Mouse (Mus musculus): Measurements from ENCODE around the gene Rmnd1.
"Not testable (repeated sequence)": the region's sequence is repeated elsewhere in the genome, so short reads cannot be mapped to it uniquely, and the experiment has no call there.

Gene Rmnd1

GRCm38 (mm10) chr10:4432123-4432931 is at the start of gene Rmnd1, which contains the start of gene Armt1:
Gene Rmnd1 (minus strand): TSS chr10:4432388.
Gene Armt1 (plus strand): TSS chr10:4432467.
- in situ Hi-C loops (cut with MboI; ENCODE audit: unreplicated experiment in 2 of 2) = no loop called here

DNA sequence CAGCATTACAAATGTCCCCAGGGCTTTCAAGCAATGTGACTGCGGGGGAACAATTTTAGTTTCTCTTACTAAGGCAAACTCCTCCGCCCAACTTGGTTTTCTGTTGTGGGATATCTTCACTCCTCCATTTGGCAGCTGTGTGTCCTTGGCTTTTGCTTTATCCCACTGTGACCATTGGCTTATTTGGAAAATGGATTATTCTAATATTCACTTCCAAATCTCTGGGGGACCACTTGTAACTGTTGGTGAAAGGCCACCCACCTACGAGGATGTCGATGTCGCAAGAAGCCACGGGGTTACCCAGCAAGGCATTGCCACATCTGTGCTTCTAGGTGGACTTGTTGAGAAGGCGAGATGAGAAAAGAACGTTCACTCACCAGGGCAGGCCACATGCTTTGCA is 49.5 kb upstream of the Rmnd1 start:
- in situ Hi-C loops (cut with MboI; ENCODE audit: unreplicated experiment in 2 of 2) = no loop called here

- in situ Hi-C loops (cut with MboI; ENCODE audit: unreplicated experiment in 2 of 2) = no loop called here
Measured at GRCm38 (mm10) chr10:4480929-4481328, 48.7 kb upstream of the Rmnd1 start.

DNA sequence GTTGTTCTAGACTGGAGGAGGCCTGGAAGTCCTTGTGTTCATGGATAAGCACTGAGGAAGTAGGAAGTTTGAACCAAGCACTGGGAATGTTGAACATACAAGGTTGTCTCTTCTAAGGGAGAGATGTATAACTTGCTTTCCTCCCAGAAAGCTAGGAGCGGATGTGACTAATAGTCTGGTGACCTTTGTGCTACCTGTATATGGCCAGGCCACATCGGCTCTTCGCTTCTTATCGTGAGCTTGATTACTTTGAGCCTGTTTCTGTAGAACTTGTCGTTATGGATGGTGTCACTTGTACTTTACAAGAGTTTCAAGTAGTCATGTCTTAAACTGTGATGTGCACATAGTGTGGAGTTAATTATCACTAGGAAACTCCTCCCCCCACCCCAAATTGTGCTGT is 44.4 kb upstream of the Rmnd1 start:
- in situ Hi-C loops (cut with MboI; ENCODE audit: unreplicated experiment in 2 of 2) = no loop called here

DNA sequence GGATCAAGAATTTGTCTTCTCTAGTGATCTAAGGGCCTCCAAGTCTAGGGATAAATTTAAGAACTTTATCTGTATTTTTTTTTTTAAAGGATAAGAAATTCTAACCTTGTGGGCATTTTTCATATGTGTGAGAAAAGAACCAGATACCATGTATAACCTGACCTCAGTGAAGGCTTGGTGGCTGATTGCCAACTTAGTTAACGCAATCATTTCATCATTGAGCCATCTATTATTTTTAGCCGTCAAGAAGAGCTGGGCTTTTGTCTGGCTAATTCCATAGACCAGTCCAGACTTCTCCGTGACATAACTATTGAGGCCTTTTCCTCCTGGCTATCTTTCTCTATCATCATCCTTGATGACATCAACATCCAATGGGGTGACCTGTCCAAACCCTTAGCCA is 43.2 kb upstream of the Rmnd1 start:
- in situ Hi-C loops (cut with MboI; ENCODE audit: unreplicated experiment in 2 of 2) = no loop called here

GRCm38 (mm10) chr10:4473591-4473993 is 41.4 kb upstream of the Rmnd1 start:
- in situ Hi-C loops (cut with MboI; ENCODE audit: unreplicated experiment in 2 of 2) = no loop called here

DNA sequence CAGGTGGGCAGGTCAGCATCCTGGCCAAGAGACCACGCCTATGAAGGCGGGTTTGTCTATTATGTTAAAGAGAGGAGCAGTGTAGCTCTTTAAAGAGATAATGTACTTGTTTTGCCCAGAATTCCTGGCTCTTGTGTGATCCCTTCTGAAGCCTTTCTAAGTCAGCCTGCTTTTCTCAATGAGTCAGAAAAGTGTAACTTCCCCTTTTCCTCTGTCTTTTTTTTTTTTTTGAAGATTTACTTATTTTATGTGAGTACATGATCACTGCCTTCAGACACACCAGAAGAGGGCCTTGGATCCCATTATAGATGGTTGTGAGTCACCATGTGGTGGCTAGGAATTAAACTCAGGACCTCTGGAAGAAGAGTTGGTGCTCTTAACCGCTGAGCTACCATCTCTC is 37.2 kb upstream of the Rmnd1 start:
- in situ Hi-C loops (cut with MboI; ENCODE audit: unreplicated experiment in 2 of 2) = no loop called here

GRCm38 (mm10) chr10:4465799-4466198 is 33.6 kb upstream of the Rmnd1 start:
- in situ Hi-C loops (cut with MboI; ENCODE audit: unreplicated experiment in 2 of 2) = no loop called here

- in situ Hi-C loops (cut with MboI; ENCODE audit: unreplicated experiment in 2 of 2) = no loop called here
Measured at GRCm38 (mm10) chr10:4460201-4460600, 28.0 kb upstream of the Rmnd1 start.

GRCm38 (mm10) chr10:4456409-4456808 is 24.2 kb upstream of the Rmnd1 start:
- in situ Hi-C loops (cut with MboI; ENCODE audit: unreplicated experiment in 2 of 2) = no loop called here

- in situ Hi-C loops (cut with MboI; ENCODE audit: unreplicated experiment in 2 of 2) = no loop called here
Measured at GRCm38 (mm10) chr10:4435416-4435815, 3.2 kb upstream of the Rmnd1 start.

GRCm38 (mm10) chr10:4433871-4434270 is 1.7 kb upstream of the Rmnd1 start:
- in situ Hi-C loops (cut with MboI; ENCODE audit: unreplicated experiment in 2 of 2) = not testable (repeated sequence)

DNA sequence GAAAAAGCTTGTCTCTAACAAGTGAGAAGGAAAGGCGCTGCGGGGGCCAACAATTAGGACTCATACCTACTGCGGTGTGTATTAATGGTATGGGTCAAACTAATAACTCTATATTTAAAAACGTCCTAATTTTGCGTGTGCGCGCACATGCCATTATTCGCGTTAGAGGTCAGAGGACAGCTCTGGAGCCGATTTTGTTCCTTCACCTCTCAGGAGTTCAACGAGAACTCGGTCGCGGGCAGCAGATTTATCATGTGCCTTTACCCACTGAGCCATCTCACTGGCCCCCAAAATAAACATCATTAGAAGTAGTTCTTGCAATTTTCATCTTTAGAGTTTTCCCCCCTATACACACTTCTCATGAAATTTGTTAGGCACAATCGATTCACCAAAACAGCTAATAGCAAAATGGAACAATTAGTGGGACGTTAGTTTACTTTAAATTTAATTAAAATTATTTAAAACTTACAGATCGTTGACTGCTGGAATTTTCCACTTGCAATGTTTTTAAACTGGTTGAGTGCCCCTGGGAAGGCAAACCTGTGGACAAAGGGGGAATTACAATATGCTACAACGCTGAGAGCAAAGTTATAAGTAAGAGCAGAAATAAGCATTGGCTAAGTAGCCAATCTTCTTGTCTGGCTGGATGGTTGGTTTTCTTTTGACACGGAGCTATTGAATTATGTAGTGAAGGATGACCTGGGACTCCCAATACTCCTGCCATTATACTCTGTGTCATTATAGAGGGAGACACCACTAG is 988 bp upstream of the Rmnd1 start:
- in situ Hi-C loops (cut with MboI; ENCODE audit: unreplicated experiment in 2 of 2) = no loop called here

- in situ Hi-C loops (cut with MboI; ENCODE audit: unreplicated experiment in 2 of 2) = no loop called here
Measured at GRCm38 (mm10) chr10:4431746-4432122, 454 bp downstream of the Rmnd1 start.

GRCm38 (mm10) chr10:4430826-4431225 is 1.4 kb downstream of the Rmnd1 start:
- in situ Hi-C loops (cut with MboI; ENCODE audit: unreplicated experiment in 2 of 2) = no loop called here

DNA sequence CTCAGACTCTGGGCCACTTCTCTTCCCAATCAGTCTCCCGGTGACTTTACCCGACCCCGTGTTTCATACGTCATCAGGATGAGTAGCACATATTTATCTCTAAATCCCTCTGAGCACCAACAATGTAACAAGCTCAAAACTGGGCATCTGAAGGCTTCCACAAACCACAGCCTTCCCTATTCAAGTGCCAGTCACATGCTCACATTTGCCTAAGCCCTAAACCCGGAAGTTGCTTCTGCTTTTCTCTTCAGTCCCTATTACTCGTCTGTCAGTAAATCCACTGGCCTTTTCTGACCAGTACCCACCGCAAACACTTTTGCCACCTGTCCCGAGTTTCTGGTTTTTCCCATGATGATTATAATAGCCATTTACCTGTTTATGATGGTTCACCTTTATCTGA is 1.8 kb downstream of the Rmnd1 start:
- in situ Hi-C loops (cut with MboI; ENCODE audit: unreplicated experiment in 2 of 2) = no loop called here

GRCm38 (mm10) chr10:4425245-4425644 is 6.9 kb downstream of the Rmnd1 start:
- in situ Hi-C loops (cut with MboI; ENCODE audit: unreplicated experiment in 2 of 2) = loop anchor here (5.0 to 10.0 kb wide), 7 partner anchors 170 to 910 kb away; no protein-coding TSS in a partner anchor

- in situ Hi-C loops (cut with MboI; ENCODE audit: unreplicated experiment in 2 of 2) = loop anchor here (10.0 to 25.0 kb wide), 2 partner anchors 1068 to 1405 kb away; partner anchors contain the start of genes Fbxo5 (in 2 of the 2) and Mtrf1l (in 2 of the 2)
Measured at GRCm38 (mm10) chr10:4407191-4407590, 25.0 kb downstream of the Rmnd1 start.

DNA sequence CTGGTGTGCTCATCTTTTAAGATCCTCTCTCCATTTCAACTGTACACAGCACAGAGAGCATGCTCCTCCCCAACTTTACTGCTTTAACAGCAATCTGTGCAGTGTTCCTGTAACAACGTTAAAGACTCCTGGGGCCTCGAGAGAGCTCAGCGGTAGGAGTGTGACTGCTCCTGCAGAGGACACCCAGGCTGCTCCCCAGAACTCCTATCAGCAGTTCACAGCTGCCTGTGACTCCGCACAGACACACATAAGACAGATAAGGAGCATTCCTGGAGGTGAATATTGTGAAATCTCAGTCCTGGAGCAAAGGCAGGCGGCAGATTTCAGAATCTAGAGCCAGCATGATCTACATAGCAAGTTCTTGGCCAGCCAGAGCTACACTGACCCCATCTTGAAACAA is 26.7 kb downstream of the Rmnd1 start:
- in situ Hi-C loops (cut with MboI; ENCODE audit: unreplicated experiment in 2 of 2) = loop anchor here (10.0 to 25.0 kb wide), 2 partner anchors 1069 to 1407 kb away; partner anchors contain the start of genes Fbxo5 (in 2 of the 2) and Mtrf1l (in 2 of the 2)

DNA sequence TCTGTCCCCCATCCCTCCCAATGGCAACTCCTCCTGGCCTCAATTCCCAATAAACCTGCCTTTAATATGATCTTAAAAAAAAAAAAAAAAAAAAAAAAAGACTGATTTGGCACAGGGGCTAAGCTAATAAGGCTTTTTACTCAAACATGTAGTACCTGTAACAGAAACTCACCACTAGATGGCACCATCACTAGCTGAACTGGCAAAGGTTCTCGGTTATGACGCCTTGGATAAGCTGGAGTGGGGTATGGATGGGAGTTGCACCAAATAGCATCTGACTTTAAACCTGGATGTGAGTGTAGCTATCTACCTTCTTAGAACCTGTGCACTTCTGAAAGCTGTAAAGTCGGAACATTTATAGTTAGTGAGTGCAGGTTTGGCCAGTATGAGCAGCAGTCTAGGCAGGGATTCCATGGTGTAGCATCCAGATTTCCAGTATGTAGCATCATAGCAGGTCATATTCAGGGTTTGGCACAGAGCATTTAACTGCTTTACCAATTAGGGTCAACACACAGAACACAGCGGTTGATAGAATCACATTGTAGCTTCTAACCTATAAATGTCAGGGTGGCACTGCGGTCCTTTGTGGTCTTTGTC is 27.2 kb downstream of the Rmnd1 start:
- in situ Hi-C loops (cut with MboI; ENCODE audit: unreplicated experiment in 2 of 2) = loop anchor here (10.0 to 25.0 kb wide), 2 partner anchors 1070 to 1407 kb away; partner anchors contain the start of genes Fbxo5 (in 2 of the 2) and Mtrf1l (in 2 of the 2)

DNA sequence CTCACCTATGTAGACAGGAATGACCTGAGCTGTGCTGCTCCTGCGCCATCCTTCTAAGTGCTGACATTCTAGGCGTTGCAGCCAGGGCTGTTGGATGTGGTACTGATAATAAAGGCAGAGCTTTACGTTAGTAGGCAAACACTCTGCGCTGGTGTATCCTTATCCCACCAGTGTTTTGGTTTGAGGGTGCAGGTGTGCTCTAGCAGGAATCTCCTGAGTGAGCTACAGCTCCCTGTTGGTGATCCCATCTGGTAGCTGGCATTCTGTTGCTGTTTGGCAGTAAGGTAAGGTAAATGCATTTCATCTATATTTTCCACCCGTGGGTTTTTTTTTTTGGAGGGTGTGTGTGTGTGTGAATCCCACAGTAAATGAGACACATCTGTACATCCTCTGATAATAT is 34.1 kb downstream of the Rmnd1 start:
- in situ Hi-C loops (cut with MboI; ENCODE audit: unreplicated experiment in 2 of 2) = loop anchor here in 1 of 2 experiments (25.0 kb wide), 1 partner anchor 861 kb away; the partner anchor contains the start of gene Iyd

All from v-Abl transformed pro-B cells (cell line).